Mouse (Mus musculus) hindlimb bud, embryonic 11.5 days (tissue): Measurements from ENCODE around the gene Lhx9.

Source experiments
- DNase-seq: peaks from one replicate; pipeline ENCODE4 v3.0.0-alpha.2; 2012; ENCODE audit warnings: low read depth, low spot score; ENCODE audit errors: extremely low spot score

Lhx9 gene

GRCm38 (mm10) chr1:138840440-138841305 lies 7.7 kb downstream of the Lhx9 start:
- DNase-seq, result no peak

GRCm38 (mm10) chr1:138839809-138840430 lies 8.5 kb downstream of the Lhx9 start:
- no peak for DNase-seq

GRCm38 (mm10) chr1:138839291-138839690 lies 9.1 kb downstream of the Lhx9 start:
- no peak for DNase-seq

- no peak for DNase-seq
Measured at GRCm38 (mm10) chr1:138837786-138838743, 10.3 kb downstream of the Lhx9 start.

- DNase-seq, result no peak
Measured at GRCm38 (mm10) chr1:138835355-138835900, 12.9 kb downstream of the Lhx9 start.

- DNase-seq, result no peak
Measured at GRCm38 (mm10) chr1:138831309-138831708, 17.1 kb downstream of the Lhx9 start.

GRCm38 (mm10) chr1:138826841-138827240 lies 21.5 kb downstream of the Lhx9 start:
- DNase-seq, result no peak

GRCm38 (mm10) chr1:138822985-138823322 lies 25.4 kb downstream of the Lhx9 start:
- DNase-seq, result no peak

GRCm38 (mm10) chr1:138822255-138822984 lies 26.0 kb downstream of the Lhx9 start:
- DNase-seq, result no peak

- DNase-seq, result no peak
Measured at GRCm38 (mm10) chr1:138801732-138802131, 46.6 kb downstream of the Lhx9 start.

- no peak for DNase-seq
Measured at GRCm38 (mm10) chr1:138801296-138801695, 47.1 kb downstream of the Lhx9 start.

- no peak for DNase-seq
Measured at GRCm38 (mm10) chr1:138799692-138800314, 48.6 kb downstream of the Lhx9 start.

- no peak for DNase-seq
Measured at GRCm38 (mm10) chr1:138798110-138798509, 50.3 kb downstream of the Lhx9 start.

- DNase-seq, result no peak
Measured at GRCm38 (mm10) chr1:138785856-138786255, 62.5 kb downstream of the Lhx9 start.

GRCm38 (mm10) chr1:138784019-138784418 lies 64.4 kb downstream of the Lhx9 start:
- peak; percentile 12 for DNase-seq
